Mouse (Mus musculus) forebrain, embryonic 16.5 days (tissue): ENCODE results near the gene Gm2174. TPM values are rescaled to one million over a fixed set of nuclear protein-coding genes. Genes with fewer than 3 reads are reported as not detected.

Experiments used
- ATAC-seq: fragments of 200-750 bp; cut with Nextera tagmentation; 2 replicates; pipeline ENCODE4 v1.8.0; 2017; ENCODE audit warnings: mild to moderate bottlenecking, moderate library complexity
- H3K27ac ChIP-seq: fragments of 300-500 bp; sonication (generic); 2 replicates; pipeline ENCODE4 v1.5.1; 2014; ENCODE audit warnings: low read length, control low read depth
- H3K27me3 ChIP-seq: fragments of 300-500 bp; sonication (generic); replicated peaks from 2 replicates; pipeline ENCODE4 v1.6.1; 2014; ENCODE audit warnings: low read length; ENCODE audit not compliant: control insufficient read depth, insufficient read depth
- H3K36me3 ChIP-seq: fragments of 300-500 bp; sonication (generic); 2 replicates; pipeline ENCODE4 v1.6.1; 2014; ENCODE audit not compliant: control insufficient read depth, insufficient read depth
- H3K4me1 ChIP-seq: fragments of 300-500 bp; sonication (generic); replicated peaks from 2 replicates; pipeline ENCODE4 v1.6.1; 2014; ENCODE audit warnings: low read length; ENCODE audit not compliant: control insufficient read depth, insufficient read depth
- H3K4me2 ChIP-seq: fragments of 300-500 bp; sonication (generic); 2 replicates; pipeline ENCODE4 v1.6.1; 2014; ENCODE audit warnings: mild to moderate bottlenecking, low read length, control low read depth
- H3K4me3 ChIP-seq: fragments of 300-500 bp; sonication (generic); replicated peaks from 2 replicates; pipeline ENCODE4 v1.5.1; 2014; ENCODE audit warnings: mild to moderate bottlenecking, low read length, control low read depth
- H3K9ac ChIP-seq: fragments of 300-500 bp; sonication (generic); replicated peaks from 2 replicates; pipeline ENCODE4 v1.6.1; 2014; ENCODE audit warnings: low read depth, low read length, control low read depth
- H3K9me3 ChIP-seq: fragments of 300-500 bp; sonication (generic); 2 replicates; pipeline ENCODE4 v1.6.1; 2016; ENCODE audit warnings: low read length; ENCODE audit not compliant: control insufficient read depth
- WGBS: fragments of 180-500 bp; shearing (Covaris S2); extraction: QIAGEN DNeasy Blood & Tissue Kit; methylation state at CpG from one replicate; pipeline ENCODE4 v1.1.7; 2014; 5-methylcytosine and 5-hydroxymethylcytosine counted together
- polyA plus RNA-seq: library from polyadenylated mRNA; unstranded; fragments of >200 nt; fragmentation: Nextera tagmentation; extraction: Ambion mirVana; gene quantifications from 2 replicates; pipeline ENCODE4 v1.2.1, GENCODE M21; 2015

Gm2174 gene
- polyA plus RNA-seq, 1 experiment from 2014 or later, result 1.4 TPM

- Histone ChIP-seq H3K9me3 (no peaks in the 10 kb centered on the region), H3K4me3 (no peak overlapping the region), H3K9ac (no peak overlapping the region), H3K4me1 (no peaks in the 10 kb centered on the region), H3K36me3 (no peaks in the 10 kb centered on the region), H3K4me2 (no peak overlapping the region), H3K27ac (no peak overlapping the region), H3K27me3 (no peaks in the 10 kb centered on the region)
- WGBS, result 87% methylated on average over 3 of the region's 3 CpGs
- ATAC-seq, result no peak
Measured at GRCm38 (mm10) chrX:56477553-56477952, 29.8 kb downstream of the Gm2174 start.

- H3K9me3 ChIP-seq, result no peaks in the 10 kb centered on the region
- ATAC-seq, result no peak
Measured at GRCm38 (mm10) chrX:56481906-56482305, 34.1 kb downstream of the Gm2174 start.

DNA sequence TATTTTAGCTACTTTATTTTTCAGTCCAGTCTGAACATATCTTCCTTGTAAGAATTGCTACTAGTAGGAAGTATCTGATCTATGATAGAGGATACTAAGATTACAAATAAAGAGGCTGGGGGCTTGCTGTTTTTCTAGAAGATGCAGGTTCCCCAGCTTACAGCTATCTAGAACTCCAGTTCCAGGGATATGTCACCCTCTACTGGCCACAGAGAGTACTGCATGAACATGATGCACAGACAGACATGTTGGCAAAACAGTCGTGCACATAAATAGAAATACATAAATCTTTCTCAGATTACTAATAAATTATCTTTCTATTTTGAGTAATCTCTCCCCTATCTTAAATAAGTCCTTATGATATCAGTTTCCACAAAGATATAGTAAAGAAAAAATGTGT lies 42.0 kb downstream of the Gm2174 start:
- H3K4me2 ChIP-seq, result no peak overlapping the region
- ATAC-seq, result no peak
- no peak overlapping the region for H3K27ac ChIP-seq
- no peaks in the 10 kb centered on the region for H3K4me1 ChIP-seq
- H3K4me3 ChIP-seq, result no peak overlapping the region
- H3K27me3 ChIP-seq, result no peaks in the 10 kb centered on the region
- WGBS, result 31% methylated on average over 1 of the region's 1 CpGs
- no peaks in the 10 kb centered on the region for H3K36me3 ChIP-seq
- H3K9me3 ChIP-seq, result no peaks in the 10 kb centered on the region
- no peak overlapping the region for H3K9ac ChIP-seq

More at GRCm38 (mm10) chrX:56481906-56482305, 34.1 kb downstream of the Gm2174 start:
- no peaks in the 10 kb centered on the region for H3K27me3 ChIP-seq
- H3K4me1 ChIP-seq, result no peaks in the 10 kb centered on the region
- no peak overlapping the region for H3K4me2 ChIP-seq
- 58% methylated on average over 3 of the region's 3 CpGs for WGBS
- H3K36me3 ChIP-seq, result no peaks in the 10 kb centered on the region
- no peak overlapping the region for H3K4me3 ChIP-seq
- no peak overlapping the region for H3K9ac ChIP-seq
- H3K27ac ChIP-seq, result no peak overlapping the region

- Histone ChIP-seq H3K4me1 (no peaks in the 10 kb centered on the region), H3K36me3 (0 out of 2 replicates have a peak, but pooled peaks cover 2% of the 10 kb centered on the region), H3K4me2 (no peak overlapping the region), H3K27ac (no peak overlapping the region), H3K27me3 (no peaks in the 10 kb centered on the region), H3K9me3 (no peaks in the 10 kb centered on the region), H3K9ac (no peak overlapping the region), H3K4me3 (no peak overlapping the region)
- no peak for ATAC-seq
- 79% methylated on average over 7 of the region's 7 CpGs for WGBS
Measured at GRCm38 (mm10) chrX:56497241-56497640, 49.5 kb downstream of the Gm2174 start.

Other genes with a start within 250 kb of the Gm2174 start
- not detected in 2 replicates for gene Gm773, start 235.1 kb upstream of the Gm2174 start, polyA plus RNA-seq
- 6.4 and 7.0 TPM in 2 replicates for gene Zfp449, start 101.6 kb upstream of the Gm2174 start, polyA plus RNA-seq
- 16.4 and 22.3 TPM in 2 replicates for gene Smim10l2a, start 73.4 kb upstream of the Gm2174 start, polyA plus RNA-seq
- gene Ints6l, start 6.9 kb downstream of the Gm2174 start, polyA plus RNA-seq, result 16.8 and 18.2 TPM in 2 replicates
- not detected in 2 replicates for gene Gm10477, start 76.8 kb downstream of the Gm2174 start, polyA plus RNA-seq
- 0.24 TPM in 1 of 2 replicates, not detected in the other for gene Gm648, start 101.6 kb downstream of the Gm2174 start, polyA plus RNA-seq
- 52.1 and 58.7 TPM in 2 replicates for gene Mmgt1, start 150.1 kb downstream of the Gm2174 start, polyA plus RNA-seq
- gene Slc9a6, start 161.8 kb downstream of the Gm2174 start, polyA plus RNA-seq, result 53.3 and 54.4 TPM in 2 replicates